Mouse (Mus musculus) liver, postnatal 0 days (tissue): ENCODE measurements around the gene Zfhx3. TPM values are rescaled to one million over a fixed set of nuclear protein-coding genes. Genes with fewer than 3 reads are reported as not detected.

Experiments
- ATAC-seq: fragments of 200-750 bp; cut with Nextera tagmentation; 2 replicates; pipeline ENCODE4 v1.8.0; 2017; ENCODE audit warnings: mild to moderate bottlenecking, moderate library complexity
- DNase-seq: peaks from one replicate; pipeline ENCODE4 v3.0.0-alpha.2; 2016
- H3K27ac ChIP-seq: fragments of 300-500 bp; sonication (generic); 2 replicates; pipeline ENCODE4 v1.5.1; 2014; ENCODE audit warnings: antibody characterized with exemption, moderate library complexity, mild to moderate bottlenecking, low read depth
- H3K27me3 ChIP-seq: fragments of 300-500 bp; sonication (generic); 2 replicates; pipeline ENCODE4 v1.6.1; 2014; ENCODE audit warnings: low read length, control low read depth, mixed read lengths; ENCODE audit not compliant: insufficient read depth
- H3K36me3 ChIP-seq: fragments of 300-500 bp; sonication (generic); replicated peaks from 2 replicates; pipeline ENCODE4 v1.6.1; 2014; ENCODE audit warnings: mild to moderate bottlenecking, control low read depth, low read length, moderate library complexity, mixed read lengths; ENCODE audit not compliant: insufficient read depth
- H3K4me1 ChIP-seq: fragments of 300-500 bp; sonication (generic); 2 replicates; pipeline ENCODE4 v1.6.1; 2014; ENCODE audit warnings: antibody characterized with exemption, mild to moderate bottlenecking, control low read depth; ENCODE audit not compliant: insufficient read depth
- H3K4me2 ChIP-seq: fragments of 300-500 bp; sonication (generic); 2 replicates; pipeline ENCODE4 v1.6.1; 2014; ENCODE audit warnings: low read depth, mild to moderate bottlenecking, low read length, moderate library complexity, mixed read lengths
- H3K4me3 ChIP-seq: fragments of 300-500 bp; sonication (generic); 2 replicates; pipeline ENCODE4 v1.5.1; 2014; ENCODE audit warnings: low read depth, low read length
- H3K9ac ChIP-seq: fragments of 300-500 bp; sonication (generic); replicated peaks from 2 replicates; pipeline ENCODE4 v1.6.1; 2014; ENCODE audit warnings: mild to moderate bottlenecking, moderate library complexity
- H3K9me3 ChIP-seq: fragments of 300-500 bp; sonication (generic); 2 replicates; pipeline ENCODE4 v1.6.1; 2016; ENCODE audit warnings: mild to moderate bottlenecking, control low read depth, low read length, mixed read lengths
- CTCF ChIP-seq: sonication (generic); IDR thresholded peaks from 2 replicates; pipeline ENCODE4 v1.5.1; 2016; ENCODE audit warnings: antibody characterized with exemption, low read depth
- EP300 ChIP-seq: IDR thresholded peaks from 2 replicates; pipeline ENCODE4 v1.6.1; 2016; ENCODE audit warnings: antibody characterized with exemption, low read depth, mild to moderate bottlenecking
- WGBS: fragments of 180-500 bp; shearing (Covaris S2); extraction: QIAGEN DNeasy Blood & Tissue Kit; methylation state at CpG from one replicate; pipeline ENCODE4 v1.1.7; 2014; ENCODE audit not compliant: insufficient replicate concordance; 5-methylcytosine and 5-hydroxymethylcytosine counted together
- polyA plus RNA-seq: library from polyadenylated mRNA; unstranded; fragments of >200 nt; fragmentation: Nextera tagmentation; extraction: Ambion mirVana; gene quantifications from 2 replicates; pipeline ENCODE4 v1.2.1, GENCODE M21; 2015

The Zfhx3 gene
- polyA plus RNA-seq, 1 experiment from 2014 or later, result 1.2 TPM

GRCm38 (mm10) chr8:108911511-108911910 is 969.1 kb downstream of the Zfhx3 start:
- peak; percentile 98 for TF ChIP-seq CTCF
- TF ChIP-seq EP300, result no peak
- ATAC-seq, result peak; percentile 64
- H3K4me3 ChIP-seq, result no peak overlapping the region
- no peaks in the 10 kb centered on the region for H3K36me3 ChIP-seq
- 0 out of 2 replicates have a peak overlapping the region, but pooled peaks have one; percentile 13 for H3K4me2 ChIP-seq
- peak; percentile 85 for DNase-seq
- H3K27me3 ChIP-seq, result no peaks in the 10 kb centered on the region
- H3K9me3 ChIP-seq, result no peaks in the 10 kb centered on the region
- H3K27ac ChIP-seq, result no peak overlapping the region
- H3K9ac ChIP-seq, result no peak overlapping the region
- peaks cover 19% of the 10 kb centered on the region for H3K4me1 ChIP-seq
- WGBS, result 15% methylated on average over 6 of the region's 6 CpGs

GRCm38 (mm10) chr8:108912998-108913397 is 970.6 kb downstream of the Zfhx3 start:
- Histone ChIP-seq H3K4me1 (peaks cover 19% of the 10 kb centered on the region), H3K36me3 (no peaks in the 10 kb centered on the region), H3K9me3 (no peaks in the 10 kb centered on the region), H3K27ac (0 out of 2 replicates have a peak overlapping the region, but pooled peaks have one; percentile 16), H3K4me2 (no peak overlapping the region), H3K27me3 (no peaks in the 10 kb centered on the region), H3K4me3 (no peak overlapping the region), H3K9ac (no peak overlapping the region; the same call in 1 of the 2 replicates)
- ATAC-seq (no peak), DNase-seq (no peak)
- TF ChIP-seq EP300 (no peak), CTCF (no peak)
- 78% methylated on average over 7 of the region's 7 CpGs for WGBS

GRCm38 (mm10) chr8:108915425-108915824 is 973.0 kb downstream of the Zfhx3 start:
- no peak for ATAC-seq
- Histone ChIP-seq H3K9ac (no peak overlapping the region), H3K27ac (no peak overlapping the region), H3K27me3 (no peaks in the 10 kb centered on the region), H3K4me1 (peaks cover 19% of the 10 kb centered on the region), H3K36me3 (no peaks in the 10 kb centered on the region), H3K4me2 (no peak overlapping the region), H3K4me3 (no peak overlapping the region), H3K9me3 (no peaks in the 10 kb centered on the region)
- no peak for DNase-seq
- WGBS, result 31% methylated on average over 6 of the region's 6 CpGs
- no peak for TF ChIP-seq EP300
- TF ChIP-seq CTCF, result no peak

GRCm38 (mm10) chr8:108915876-108916275 is 973.4 kb downstream of the Zfhx3 start:
- Histone ChIP-seq H3K27me3 (no peaks in the 10 kb centered on the region), H3K9me3 (no peaks in the 10 kb centered on the region), H3K36me3 (no peaks in the 10 kb centered on the region), H3K9ac (no peak overlapping the region), H3K4me3 (no peak overlapping the region), H3K4me1 (peaks cover 19% of the 10 kb centered on the region), H3K4me2 (no peak overlapping the region), H3K27ac (0 out of 2 replicates have a peak overlapping the region, but pooled peaks have one; percentile 22)
- TF ChIP-seq CTCF, result no peak
- no peak for TF ChIP-seq EP300
- DNase-seq, result no peak
- whole genome bisulfite sequencing, result 62% methylated on average over 6 of the region's 6 CpGs
- no peak for ATAC-seq

- no peaks in the 10 kb centered on the region for H3K27me3 ChIP-seq
- H3K27ac ChIP-seq, result no peak overlapping the region
- DNase-seq (no peak), ATAC-seq (no peak)
- no peaks in the 10 kb centered on the region for H3K9me3 ChIP-seq
- TF ChIP-seq EP300 (no peak), CTCF (no peak)
- WGBS, result 83% methylated on average over 7 of the region's 7 CpGs
- H3K4me1 ChIP-seq, result peaks cover 5% of the 10 kb centered on the region; the same call in 1 of the 2 replicates
- H3K9ac ChIP-seq, result no peak overlapping the region
- H3K36me3 ChIP-seq, result no peaks in the 10 kb centered on the region
- no peak overlapping the region for H3K4me2 ChIP-seq
- H3K4me3 ChIP-seq, result no peak overlapping the region
These were observed 977.7 kb downstream of the Zfhx3 start for GRCm38 (mm10) chr8:108920151-108920550.

- H3K36me3 ChIP-seq, result no peaks in the 10 kb centered on the region
- no peak overlapping the region for H3K27ac ChIP-seq
- ATAC-seq (no peak), DNase-seq (no peak)
- H3K9ac ChIP-seq, result no peak overlapping the region
- 71% methylated on average over 6 of the region's 6 CpGs for WGBS
- TF ChIP-seq CTCF (no peak), EP300 (no peak)
- no peak overlapping the region for H3K4me3 ChIP-seq
- H3K27me3 ChIP-seq, result no peaks in the 10 kb centered on the region
- no peak overlapping the region for H3K4me2 ChIP-seq
- H3K9me3 ChIP-seq, result no peaks in the 10 kb centered on the region
- H3K4me1 ChIP-seq, result no peaks in the 10 kb centered on the region
These were observed 980.7 kb downstream of the Zfhx3 start for GRCm38 (mm10) chr8:108923161-108923560.

GRCm38 (mm10) chr8:108924526-108924925 is 982.1 kb downstream of the Zfhx3 start:
- H3K4me1 ChIP-seq, result no peaks in the 10 kb centered on the region
- 77% methylated on average over 9 of the region's 9 CpGs for WGBS
- no peak overlapping the region for H3K9ac ChIP-seq
- no peak overlapping the region for H3K27ac ChIP-seq
- no peak overlapping the region for H3K4me3 ChIP-seq
- TF ChIP-seq EP300 (no peak), CTCF (no peak)
- no peaks in the 10 kb centered on the region for H3K9me3 ChIP-seq
- no peak overlapping the region for H3K4me2 ChIP-seq
- H3K27me3 ChIP-seq, result no peaks in the 10 kb centered on the region
- no peak for ATAC-seq
- H3K36me3 ChIP-seq, result no peaks in the 10 kb centered on the region
- no peak for DNase-seq
